Mouse (Mus musculus) heart, postnatal 4 days (tissue): ENCODE measurements around the gene Sds. TPM values are rescaled to one million over a fixed set of nuclear protein-coding genes. Genes with fewer than 3 reads are reported as not detected.

ENCODE experiments used
- DNase-seq: peaks from one replicate; pipeline ENCODE4 v3.0.0; 2021
- total RNA-seq, 2 experiments: library from RNA; stranded (reverse); gene quantifications; 2 replicates each; pipeline ENCODE4 v1.2.3; 2021

The Sds gene
- total RNA-seq = not detected

- DNase-seq = no peak
These were observed at the start of gene Sds for GRCm38 (mm10) chr5:120476296-120476695. Gene Sds, plus strand, starts transcription at chr5:120476526.

DNA sequence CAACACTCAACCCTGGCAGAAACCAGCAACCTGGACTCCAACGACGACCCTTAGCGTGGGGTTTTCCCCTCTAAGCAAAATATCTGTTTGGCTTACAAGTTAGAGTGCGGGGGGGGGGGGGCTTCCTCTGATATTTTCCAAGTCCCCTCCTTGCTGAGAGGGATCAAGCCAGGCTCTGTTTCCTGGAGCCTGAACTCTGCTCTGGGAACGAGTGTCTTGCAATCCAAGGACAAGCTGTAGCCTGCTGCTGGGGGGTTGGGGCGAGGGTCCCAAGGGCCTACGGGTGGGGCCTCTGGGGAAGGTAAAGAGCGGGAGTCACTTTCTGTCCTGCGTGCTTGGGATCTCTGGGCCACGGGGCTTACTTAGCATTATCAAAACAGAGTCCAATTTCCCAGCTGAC is 49.8 kb upstream of the Sds start:
- DNase-seq = no peak

DNA sequence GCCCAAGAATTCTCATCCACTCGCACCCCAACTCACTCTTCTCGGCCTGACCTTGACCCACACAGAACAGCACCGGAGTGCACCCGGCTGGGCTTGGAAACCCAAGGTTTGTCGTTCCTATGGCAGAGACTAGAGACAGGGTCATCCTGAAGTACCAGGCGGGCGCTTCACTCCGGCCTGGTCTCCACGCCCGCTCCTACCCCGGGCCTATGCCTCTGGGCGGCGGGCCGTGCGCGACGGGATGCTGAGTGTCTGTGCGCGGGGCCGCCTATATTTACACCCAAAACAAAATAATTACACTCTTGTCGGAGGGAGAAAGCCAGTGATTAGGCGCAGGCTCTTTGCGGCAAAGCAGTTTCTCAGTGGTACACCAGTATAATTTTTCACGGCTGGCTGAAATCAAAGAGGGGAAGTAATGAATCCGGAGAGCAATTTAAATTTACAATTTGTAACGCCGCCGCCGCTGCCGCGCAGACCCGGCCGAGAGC is 48.8 kb upstream of the Sds start:
- DNase-seq = no peak

DNA sequence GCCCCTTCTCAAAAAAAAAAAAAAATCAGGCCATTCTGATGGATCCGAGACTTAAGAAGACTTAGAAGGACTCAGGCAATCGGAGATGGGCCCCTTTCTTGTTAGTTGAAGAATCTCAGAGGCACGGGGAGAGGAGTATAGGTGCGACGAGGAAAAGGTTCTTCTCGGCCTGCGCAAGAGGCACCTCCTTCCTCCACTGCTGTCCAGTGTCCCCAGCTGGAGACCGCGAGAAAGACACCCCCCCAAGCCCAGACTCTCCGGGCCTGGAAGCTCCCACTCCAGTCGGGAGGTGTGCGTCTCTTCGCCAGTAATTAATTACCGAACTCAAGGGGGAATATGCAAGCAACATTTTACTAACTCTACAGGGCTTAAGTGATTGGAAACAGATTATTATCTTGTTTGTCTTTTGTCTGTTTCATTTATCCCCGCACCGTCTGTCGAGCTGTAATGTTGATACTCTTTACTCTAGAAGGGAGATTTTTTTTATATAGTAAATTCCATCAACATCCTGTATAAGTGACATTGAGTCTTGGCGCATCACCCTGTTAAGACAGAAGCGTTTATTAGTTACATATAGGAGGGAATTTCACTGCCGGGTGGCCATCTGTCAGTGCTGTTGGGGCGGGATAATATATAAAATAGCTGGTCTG is 48.0 kb upstream of the Sds start:
- DNase-seq = no peak

GRCm38 (mm10) chr5:120428990-120429389 is 47.3 kb upstream of the Sds start:
- no peak for DNase-seq

DNA sequence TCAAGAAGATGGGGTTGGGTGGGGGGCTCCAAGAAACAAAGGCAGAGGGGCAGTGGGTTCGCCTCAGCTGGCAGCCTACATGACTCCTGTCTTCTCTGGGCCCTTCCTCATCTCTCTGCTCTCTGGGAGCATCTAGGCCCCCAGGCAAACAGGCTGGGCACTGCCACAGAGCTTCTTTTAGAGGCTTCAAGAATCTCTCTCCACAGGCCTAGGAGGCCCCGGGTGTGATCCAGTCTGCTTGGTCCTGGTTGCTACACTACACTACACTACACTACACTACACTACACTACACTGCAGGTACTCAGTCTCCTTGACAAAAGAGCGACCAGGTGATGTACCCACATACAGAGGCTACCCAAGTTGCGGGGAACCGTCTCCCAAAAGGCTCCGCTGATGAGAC is 46.6 kb upstream of the Sds start:
- DNase-seq = no peak

DNA sequence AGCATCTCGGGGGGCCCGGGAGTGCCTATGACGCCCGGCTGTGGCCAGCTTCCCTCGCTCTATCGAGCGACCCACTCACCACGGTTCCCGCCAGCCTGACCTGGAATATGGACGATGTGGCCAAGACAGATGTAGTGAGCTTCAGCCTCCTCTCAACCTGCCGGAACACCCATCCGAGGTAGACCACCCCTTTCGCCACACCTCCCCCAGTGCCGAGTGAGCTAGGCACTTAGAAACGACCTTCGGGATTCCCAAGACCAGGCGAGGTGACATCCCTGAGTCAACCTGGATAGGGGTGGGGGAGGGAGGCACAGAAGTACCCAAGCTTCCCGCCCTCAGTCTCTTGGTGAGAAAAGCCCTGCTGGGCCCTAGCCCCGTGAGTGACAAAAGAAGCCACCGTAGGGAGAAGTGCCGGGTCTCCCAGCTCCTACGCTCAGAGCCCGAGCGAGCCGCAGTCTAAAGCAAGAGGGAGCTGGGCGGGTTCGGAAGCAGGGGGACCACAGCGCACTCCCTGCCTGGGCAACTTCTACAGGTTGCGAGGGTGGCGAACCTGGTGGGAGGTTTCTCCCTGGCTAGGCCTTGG is 45.2 kb upstream of the Sds start:
- DNase-seq = no peak

- no peak for DNase-seq
These were observed 44.5 kb upstream of the Sds start, which contains the start of gene Lhx5 for GRCm38 (mm10) chr5:120431649-120432485. Gene Lhx5, plus strand, starts transcription at chr5:120431699.

- no peak for DNase-seq
These were observed 43.8 kb upstream of the Sds start for GRCm38 (mm10) chr5:120432486-120433015.

GRCm38 (mm10) chr5:120433135-120433760 is 43.1 kb upstream of the Sds start:
- no peak for DNase-seq

- DNase-seq = no peak
These were observed 42.0 kb upstream of the Sds start for GRCm38 (mm10) chr5:120434231-120434735.

GRCm38 (mm10) chr5:120435006-120435681 is 41.2 kb upstream of the Sds start:
- DNase-seq = no peak

GRCm38 (mm10) chr5:120435731-120436501 is 40.4 kb upstream of the Sds start:
- no peak for DNase-seq

DNA sequence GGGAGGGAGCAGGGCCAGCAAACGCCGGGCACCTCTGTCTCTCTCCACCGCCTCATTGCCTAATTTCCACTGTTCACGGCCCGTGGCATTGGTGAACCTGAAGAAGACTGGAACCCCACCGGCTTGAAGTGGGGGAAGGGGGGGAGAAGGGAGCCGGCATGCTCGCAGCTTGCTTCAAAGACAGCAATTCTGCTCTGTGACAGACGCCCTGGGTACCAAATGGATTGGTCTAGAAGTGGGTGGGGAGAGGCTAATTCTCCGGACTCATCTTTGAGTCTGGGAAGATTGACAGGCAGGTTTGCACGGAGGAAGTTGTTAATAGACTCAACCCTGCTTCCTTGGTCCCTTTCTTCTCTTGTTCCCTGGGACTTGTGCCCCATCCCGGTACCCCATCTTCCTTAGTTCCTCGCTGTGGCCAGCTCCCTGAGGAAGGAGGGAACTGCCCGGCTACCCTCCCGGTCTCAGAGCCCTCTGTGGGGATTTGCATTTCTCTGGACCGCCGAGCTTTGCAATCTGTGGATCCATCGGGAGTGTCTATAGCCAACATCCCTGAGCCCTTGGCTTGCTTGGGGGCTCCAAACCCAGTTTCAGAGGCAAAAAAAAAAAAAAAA is 39.3 kb upstream of the Sds start:
- no peak for DNase-seq

DNA sequence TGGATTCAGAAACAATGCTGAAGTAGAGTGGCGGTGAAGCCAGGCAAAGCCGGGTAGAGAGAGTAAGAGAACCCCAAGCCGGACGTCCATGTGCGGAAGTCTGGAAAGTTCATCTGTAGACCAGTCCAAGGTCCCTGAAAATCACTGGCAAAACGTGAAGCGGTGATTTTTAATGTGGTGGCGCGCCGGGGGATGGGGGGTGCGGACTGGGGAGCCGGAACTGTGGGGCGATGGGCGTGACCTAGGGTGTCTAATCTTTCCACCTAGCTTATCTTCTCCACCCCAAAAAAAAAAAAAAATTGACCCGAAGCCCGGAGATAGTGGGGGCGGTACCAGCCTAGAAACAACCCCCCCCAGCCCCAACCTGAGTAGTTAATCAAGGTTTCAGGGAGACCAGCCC is 38.8 kb upstream of the Sds start:
- DNase-seq = no peak

GRCm38 (mm10) chr5:120437986-120438385 is 38.3 kb upstream of the Sds start:
- DNase-seq = no peak

DNA sequence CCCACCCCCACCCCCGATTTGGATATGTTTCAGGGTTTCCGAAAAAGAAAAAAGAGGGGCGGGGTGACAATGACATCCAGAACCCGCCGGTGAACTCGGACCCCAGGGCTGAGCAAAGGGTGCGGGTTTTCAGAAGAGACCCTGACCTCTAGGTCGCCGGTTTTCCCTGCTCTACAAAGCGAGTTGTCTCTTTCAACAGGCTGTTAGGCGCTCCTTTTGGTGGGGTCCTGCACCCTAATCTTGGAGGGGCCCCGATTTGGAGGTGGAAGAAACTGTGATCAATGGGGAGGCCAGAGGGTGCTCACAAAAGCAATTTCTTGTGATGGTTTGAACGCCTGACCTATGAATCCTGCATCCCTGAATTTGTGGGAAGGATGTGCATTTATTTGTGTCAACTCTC is 37.9 kb upstream of the Sds start:
- DNase-seq = no peak

GRCm38 (mm10) chr5:120438991-120439710 is 37.2 kb upstream of the Sds start:
- DNase-seq = no peak

DNA sequence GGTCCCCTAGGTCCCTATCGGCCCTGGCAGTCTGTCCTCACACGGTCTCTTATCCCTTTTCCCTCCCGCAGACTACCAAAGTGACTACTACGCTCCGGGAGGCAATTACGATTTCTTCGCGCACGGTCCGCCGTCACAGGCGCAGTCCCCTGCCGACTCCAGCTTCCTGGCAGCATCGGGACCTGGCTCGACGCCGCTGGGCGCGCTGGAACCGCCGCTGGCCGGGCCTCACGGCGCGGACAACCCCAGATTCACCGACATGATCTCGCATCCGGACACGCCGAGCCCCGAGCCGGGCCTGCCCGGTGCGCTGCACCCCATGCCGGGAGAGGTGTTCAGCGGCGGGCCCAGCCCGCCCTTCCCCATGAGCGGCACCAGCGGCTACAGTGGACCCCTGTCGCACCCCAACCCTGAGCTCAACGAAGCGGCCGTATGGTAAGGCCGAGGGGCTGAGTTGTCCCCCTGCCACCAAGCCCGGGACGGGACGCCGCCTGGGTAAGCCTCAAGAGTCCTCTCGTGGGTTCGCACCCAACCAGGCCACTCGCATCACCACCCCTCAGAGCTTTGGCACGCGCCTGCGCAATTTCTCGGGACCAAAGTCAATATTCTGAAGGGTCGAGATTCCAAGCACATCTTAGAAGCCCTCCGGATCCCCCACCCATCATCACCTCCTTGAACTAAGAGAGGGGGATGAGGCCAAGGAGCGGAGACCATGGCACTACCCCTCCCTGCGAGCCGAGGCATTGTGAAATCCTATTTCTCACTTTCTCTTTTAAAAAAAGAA is 36.2 kb upstream of the Sds start:
- no peak for DNase-seq
